Mouse (Mus musculus): ENCODE measurements around the gene Dnase1l2. TPM values are rescaled to one million over a fixed set of nuclear protein-coding genes. Genes with fewer than 3 reads are reported as not detected.
"Not testable (repeated sequence)": the region's sequence is repeated elsewhere in the genome, so short reads cannot be mapped to it uniquely, and the experiment has no call there.

The Dnase1l2 gene
- polyA plus RNA-seq, 1 experiment from 2014 or later, result 1.3 TPM

- H3K4me3 ChIP-seq (ENCODE audit: low read depth, low read length), result no peak overlapping the region
Measured at GRCm38 (mm10) chr17:24468636-24469246, 25.8 kb upstream of the Dnase1l2 start.

GRCm38 (mm10) chr17:24463374-24464133 is 20.6 kb upstream of the Dnase1l2 start:
- Histone ChIP-seq H3K4me3 (ENCODE audit: low read depth, low read length) (no peak overlapping the region), H3K27me3 (replicated peaks; ENCODE audit: control insufficient read depth, insufficient read depth, low read length) (no peaks in the 10 kb centered on the region), H3K9ac (ENCODE audit: low read depth, low read length) (no peak overlapping the region), H3K4me1 (replicated peaks; ENCODE audit: control insufficient read depth, insufficient read depth, low read length) (no peaks in the 10 kb centered on the region), H3K36me3 (ENCODE audit: control insufficient read depth, insufficient read depth, low read length) (no peaks in the 10 kb centered on the region), H3K27ac (ENCODE audit: low read depth, low read length) (no peak overlapping the region), H3K9me3 (ENCODE audit: control insufficient read depth, low read length) (no peaks in the 10 kb centered on the region), H3K4me2 (no peak overlapping the region)
- DNase-seq (ENCODE audit: low spot score) (no peak), ATAC-seq (replicated peaks; ENCODE audit: low FRiP score) (no peak)
- WGBS, result 45% methylated on average over 6 of the region's 6 CpGs

More at GRCm38 (mm10) chr17:24468636-24469246, 25.8 kb upstream of the Dnase1l2 start:
- WGBS, result 96% methylated on average over 5 of the region's 5 CpGs
- DNase-seq (ENCODE audit: low spot score) (no peak), ATAC-seq (replicated peaks; ENCODE audit: low FRiP score) (no peak)
- Histone ChIP-seq H3K27ac (ENCODE audit: low read depth, low read length) (no peak overlapping the region), H3K27me3 (replicated peaks; ENCODE audit: control insufficient read depth, insufficient read depth, low read length) (no peaks in the 10 kb centered on the region), H3K4me1 (replicated peaks; ENCODE audit: control insufficient read depth, insufficient read depth, low read length) (peaks cover 16% of the 10 kb centered on the region), H3K9me3 (ENCODE audit: control insufficient read depth, low read length) (no peaks in the 10 kb centered on the region), H3K36me3 (ENCODE audit: control insufficient read depth, insufficient read depth, low read length) (peaks cover 9% of the 10 kb centered on the region; the same call in 1 of the 2 replicates), H3K4me2 (no peak overlapping the region), H3K9ac (ENCODE audit: low read depth, low read length) (no peak overlapping the region)

GRCm38 (mm10) chr17:24462932-24463331 is 20.0 kb upstream of the Dnase1l2 start:
- Histone ChIP-seq H3K4me2 (no peak overlapping the region), H3K27me3 (replicated peaks; ENCODE audit: control insufficient read depth, insufficient read depth, low read length) (no peaks in the 10 kb centered on the region), H3K36me3 (ENCODE audit: control insufficient read depth, insufficient read depth, low read length) (no peaks in the 10 kb centered on the region), H3K27ac (ENCODE audit: low read depth, low read length) (no peak overlapping the region), H3K4me3 (ENCODE audit: low read depth, low read length) (no peak overlapping the region), H3K9ac (ENCODE audit: low read depth, low read length) (no peak overlapping the region), H3K9me3 (ENCODE audit: control insufficient read depth, low read length) (no peaks in the 10 kb centered on the region), H3K4me1 (replicated peaks; ENCODE audit: control insufficient read depth, insufficient read depth, low read length) (no peaks in the 10 kb centered on the region)
- DNase-seq (ENCODE audit: low spot score) (no peak), ATAC-seq (replicated peaks; ENCODE audit: low FRiP score) (no peak)
- WGBS, result 75% methylated on average over 1 of the region's 1 CpGs

- DNase-seq (ENCODE audit: low spot score), result no peak
- WGBS, result 59% methylated on average over 2 of the region's 2 CpGs
Measured at GRCm38 (mm10) chr17:24461580-24461979, 18.7 kb upstream of the Dnase1l2 start.

GRCm38 (mm10) chr17:24455523-24456206 is 12.8 kb upstream of the Dnase1l2 start:
- not testable (repeated sequence) for H3K36me3 ChIP-seq (ENCODE audit: control insufficient read depth, insufficient read depth, low read length); H3K9me3 ChIP-seq (ENCODE audit: control insufficient read depth, low read length); H3K27me3 ChIP-seq (replicated peaks; ENCODE audit: control insufficient read depth, insufficient read depth, low read length); DNase-seq (ENCODE audit: low spot score)
- ATAC-seq (replicated peaks; ENCODE audit: low FRiP score), result peak; percentile 2; the same call in 1 of the 2 replicates
- H3K9ac ChIP-seq (ENCODE audit: low read depth, low read length), result peak overlapping the region; percentile 37; the same call in 1 of the 2 replicates
- peak overlapping the region; percentile 64 for H3K27ac ChIP-seq (ENCODE audit: low read depth, low read length)
- H3K4me1 ChIP-seq (replicated peaks; ENCODE audit: control insufficient read depth, insufficient read depth, low read length), result peaks cover 11% of the 10 kb centered on the region
- 45% methylated on average over 10 of the region's 10 CpGs for WGBS
- peak overlapping the region; percentile 51 for H3K4me2 ChIP-seq
- H3K4me3 ChIP-seq (ENCODE audit: low read depth, low read length), result peak overlapping the region; percentile 21; the same call in 1 of the 2 replicates

More at GRCm38 (mm10) chr17:24461580-24461979, 18.7 kb upstream of the Dnase1l2 start:
- Histone ChIP-seq H3K27ac (ENCODE audit: low read depth, low read length) (no peak overlapping the region), H3K4me3 (ENCODE audit: low read depth, low read length) (no peak overlapping the region), H3K27me3 (replicated peaks; ENCODE audit: control insufficient read depth, insufficient read depth, low read length) (no peaks in the 10 kb centered on the region), H3K36me3 (ENCODE audit: control insufficient read depth, insufficient read depth, low read length) (no peaks in the 10 kb centered on the region), H3K4me1 (replicated peaks; ENCODE audit: control insufficient read depth, insufficient read depth, low read length) (no peaks in the 10 kb centered on the region), H3K9ac (ENCODE audit: low read depth, low read length) (no peak overlapping the region), H3K4me2 (no peak overlapping the region), H3K9me3 (ENCODE audit: control insufficient read depth, low read length) (no peaks in the 10 kb centered on the region)
- 0 out of 2 replicates have a peak, but pooled peaks have one; percentile 47 for ATAC-seq (replicated peaks; ENCODE audit: low FRiP score)

GRCm38 (mm10) chr17:24454756-24455522 is 12.0 kb upstream of the Dnase1l2 start:
- whole genome bisulfite sequencing, result under 1% methylated on average over 67 of the region's 67 CpGs
- H3K27me3 ChIP-seq (replicated peaks; ENCODE audit: control insufficient read depth, insufficient read depth, low read length), result no peaks in the 10 kb centered on the region

GRCm38 (mm10) chr17:24454218-24454755 is 11.4 kb upstream of the Dnase1l2 start:
- H3K27ac ChIP-seq (ENCODE audit: low read depth, low read length), result peak overlapping the region; percentile 99
- H3K4me1 ChIP-seq (replicated peaks; ENCODE audit: control insufficient read depth, insufficient read depth, low read length), result peaks cover 11% of the 10 kb centered on the region
- H3K9ac ChIP-seq (ENCODE audit: low read depth, low read length), result peak overlapping the region; percentile 98
- peak overlapping the region; percentile 86 for H3K4me3 ChIP-seq (ENCODE audit: low read depth, low read length)
- peak overlapping the region; percentile 90 for H3K4me2 ChIP-seq
- no peak for ATAC-seq (replicated peaks; ENCODE audit: low FRiP score)
- H3K9me3 ChIP-seq (ENCODE audit: control insufficient read depth, low read length), result no peaks in the 10 kb centered on the region
- H3K27me3 ChIP-seq (replicated peaks; ENCODE audit: control insufficient read depth, insufficient read depth, low read length), result no peaks in the 10 kb centered on the region
- no peak for DNase-seq (ENCODE audit: low spot score)
- H3K36me3 ChIP-seq (ENCODE audit: control insufficient read depth, insufficient read depth, low read length), result peaks cover 17% of the 10 kb centered on the region
- WGBS, result 5% methylated on average over 14 of the region's 14 CpGs

More at GRCm38 (mm10) chr17:24454756-24455522, 12.0 kb upstream of the Dnase1l2 start:
- peak overlapping the region; percentile 99 for H3K27ac ChIP-seq (ENCODE audit: low read depth, low read length)
- peak overlapping the region; percentile 90 for H3K4me2 ChIP-seq
- DNase-seq (ENCODE audit: low spot score) (peak; percentile 98), ATAC-seq (replicated peaks; ENCODE audit: low FRiP score) (peak; percentile 94)
- peaks cover 11% of the 10 kb centered on the region for H3K4me1 ChIP-seq (replicated peaks; ENCODE audit: control insufficient read depth, insufficient read depth, low read length)
- H3K4me3 ChIP-seq (ENCODE audit: low read depth, low read length), result peak overlapping the region; percentile 86
- H3K36me3 ChIP-seq (ENCODE audit: control insufficient read depth, insufficient read depth, low read length), result peaks cover 11% of the 10 kb centered on the region
- peak overlapping the region; percentile 98 for H3K9ac ChIP-seq (ENCODE audit: low read depth, low read length)
- no peaks in the 10 kb centered on the region for H3K9me3 ChIP-seq (ENCODE audit: control insufficient read depth, low read length)

- Histone ChIP-seq H3K36me3 (ENCODE audit: control insufficient read depth, insufficient read depth, low read length) (peaks cover 22% of the 10 kb centered on the region), H3K4me1 (replicated peaks; ENCODE audit: control insufficient read depth, insufficient read depth, low read length) (peaks cover 11% of the 10 kb centered on the region), H3K9me3 (ENCODE audit: control insufficient read depth, low read length) (no peaks in the 10 kb centered on the region), H3K4me2 (no peak overlapping the region), H3K27ac (ENCODE audit: low read depth, low read length) (no peak overlapping the region), H3K27me3 (replicated peaks; ENCODE audit: control insufficient read depth, insufficient read depth, low read length) (no peaks in the 10 kb centered on the region), H3K9ac (ENCODE audit: low read depth, low read length) (no peak overlapping the region), H3K4me3 (ENCODE audit: low read depth, low read length) (no peak overlapping the region)
- DNase-seq (ENCODE audit: low spot score), result no peak
- no peak for ATAC-seq (replicated peaks; ENCODE audit: low FRiP score)
- 71% methylated on average over 2 of the region's 2 CpGs for WGBS
Measured at GRCm38 (mm10) chr17:24453372-24453771, 10.5 kb upstream of the Dnase1l2 start.

Measured in liver, embryonic 11.5 days (tissue).